Mouse (Mus musculus) midbrain, embryonic 12.5 days (tissue): Measurements from ENCODE around the gene Ctdspl. TPM values are rescaled to one million over a fixed set of nuclear protein-coding genes. Genes with fewer than 3 reads are reported as not detected.

Experiments used
- ATAC-seq: fragments of 200-750 bp; cut with Nextera tagmentation; 2 replicates; pipeline ENCODE4 v1.8.0; 2017; ENCODE audit warnings: low read depth, moderate TSS enrichment, moderate library complexity; ENCODE audit not compliant: low FRiP score
- H3K27ac ChIP-seq: fragments of 300-500 bp; sonication (generic); replicated peaks from 2 replicates; pipeline ENCODE4 v1.5.1; 2016; ENCODE audit warnings: mild to moderate bottlenecking
- H3K27me3 ChIP-seq: fragments of 300-500 bp; sonication (generic); 2 replicates; pipeline ENCODE4 v1.6.1; 2016; ENCODE audit warnings: mild to moderate bottlenecking
- H3K36me3 ChIP-seq: fragments of 300-500 bp; sonication (generic); 2 replicates; pipeline ENCODE4 v1.6.1; 2016
- H3K4me1 ChIP-seq: fragments of 300-500 bp; sonication (generic); 2 replicates; pipeline ENCODE4 v1.6.1; 2016
- H3K4me2 ChIP-seq: fragments of 300-500 bp; sonication (generic); replicated peaks from 2 replicates; pipeline ENCODE4 v1.6.1; 2016; ENCODE audit warnings: mild to moderate bottlenecking, moderate library complexity
- H3K4me3 ChIP-seq: fragments of 300-500 bp; sonication (generic); 2 replicates; pipeline ENCODE4 v1.5.1; 2016; ENCODE audit warnings: mild to moderate bottlenecking
- H3K9ac ChIP-seq: fragments of 300-500 bp; sonication (generic); replicated peaks from 2 replicates; pipeline ENCODE4 v1.6.1; 2016; ENCODE audit warnings: mild to moderate bottlenecking, moderate library complexity
- H3K9me3 ChIP-seq: fragments of 300-500 bp; sonication (generic); 2 replicates; pipeline ENCODE4 v1.6.1; 2016; ENCODE audit warnings: mild to moderate bottlenecking
- WGBS: fragments of 180-500 bp; shearing (Covaris S2); methylation state at CpG from one replicate; pipeline ENCODE4 v1.1.7; 2016; 5-methylcytosine and 5-hydroxymethylcytosine counted together
- polyA plus RNA-seq: library from polyadenylated mRNA; unstranded; fragments of >200 nt; fragmentation: Nextera tagmentation; extraction: Ambion mirVana; gene quantifications from 2 replicates; pipeline ENCODE4 v1.2.1, GENCODE M21; 2016

Gene Ctdspl
- polyA plus RNA-seq, 1 experiment from 2014 or later: 6.3 TPM

DNA sequence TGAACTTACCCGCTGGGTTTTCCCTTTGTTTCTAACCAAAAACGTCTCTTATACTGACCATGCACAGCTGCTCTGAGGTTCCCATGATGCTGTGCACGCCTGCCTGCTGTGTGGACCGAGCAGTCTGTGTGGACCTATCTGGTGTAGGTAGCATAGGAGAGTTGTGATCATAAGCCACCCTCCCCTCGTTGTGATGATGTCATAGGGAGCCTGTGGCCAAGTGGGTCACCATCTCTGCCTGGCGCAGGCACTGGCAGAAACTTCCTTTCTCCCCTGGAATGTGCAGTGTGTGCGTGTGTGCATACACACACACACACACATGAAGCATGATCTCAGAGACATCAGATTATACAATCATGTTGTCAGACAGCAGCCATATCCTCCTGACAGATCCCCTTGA lies 50.3 kb downstream of the Ctdspl start:
- Histone ChIP-seq H3K27ac (no peak overlapping the region), H3K9ac (no peak overlapping the region), H3K9me3 (no peaks in the 10 kb centered on the region), H3K4me1 (peaks cover 45% of the 10 kb centered on the region), H3K4me2 (no peak overlapping the region), H3K27me3 (no peaks in the 10 kb centered on the region), H3K36me3 (no peaks in the 10 kb centered on the region), H3K4me3 (no peak overlapping the region)
- 88% methylated on average over 7 of the region's 7 CpGs for WGBS
- no peak for ATAC-seq

DNA sequence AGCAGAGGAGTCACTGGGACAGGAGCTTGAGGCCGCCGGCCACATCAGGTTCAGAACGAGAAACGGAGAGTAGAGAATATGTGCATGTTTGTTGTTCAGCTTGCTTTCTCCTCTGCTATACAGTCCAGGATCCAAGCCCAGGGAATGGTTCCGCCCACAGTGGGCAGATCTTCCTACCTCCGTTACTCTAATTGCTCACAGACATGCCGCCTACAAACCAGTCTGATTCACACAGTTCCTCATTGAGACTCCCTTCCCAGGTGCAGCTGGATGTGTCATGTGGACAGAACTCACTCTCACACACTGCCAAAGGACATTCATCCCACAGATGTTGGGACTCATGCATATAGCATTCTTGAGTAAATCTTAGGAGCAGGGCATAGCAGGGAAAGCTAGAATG lies 51.2 kb downstream of the Ctdspl start:
- WGBS: 97% methylated on average over 7 of the region's 7 CpGs

DNA sequence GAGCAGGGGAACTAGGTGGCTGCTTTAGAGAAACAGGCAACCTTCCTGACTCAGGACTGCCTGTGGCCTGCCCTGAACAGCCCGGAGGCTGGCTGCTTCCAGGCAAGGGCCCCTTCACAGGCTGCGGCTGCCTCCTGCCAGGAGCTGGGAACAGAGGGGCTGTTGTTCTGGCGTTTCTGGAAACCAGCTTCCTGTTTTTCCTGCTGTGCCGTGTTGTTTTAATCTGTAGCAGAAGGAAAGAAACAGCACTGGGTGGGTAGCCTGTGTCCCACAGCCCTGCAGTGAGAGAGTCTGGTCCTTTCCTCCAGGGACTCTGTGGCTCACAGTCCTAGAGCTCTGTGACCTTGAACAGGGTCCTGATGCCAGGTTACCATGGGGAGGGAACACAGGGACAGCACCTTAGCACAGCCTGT lies 54.2 kb downstream of the Ctdspl start:
- Histone ChIP-seq H3K27ac (peak overlapping the region; percentile 21), H3K9me3 (no peaks in the 10 kb centered on the region), H3K27me3 (no peaks in the 10 kb centered on the region), H3K9ac (0 out of 2 replicates have a peak overlapping the region, but pooled peaks have one; percentile 28), H3K4me2 (no peak overlapping the region), H3K4me3 (no peak overlapping the region), H3K4me1 (peaks cover 28% of the 10 kb centered on the region), H3K36me3 (no peaks in the 10 kb centered on the region)
- WGBS: 12% methylated on average over 4 of the region's 4 CpGs
- peak; percentile 52; the same call in 1 of the 2 replicates for ATAC-seq

More for the DNA sequence above, 51.2 kb downstream of the Ctdspl start:
- no peak overlapping the region for H3K27ac ChIP-seq
- no peak overlapping the region for H3K9ac ChIP-seq
- H3K36me3 ChIP-seq: no peaks in the 10 kb centered on the region
- no peaks in the 10 kb centered on the region for H3K27me3 ChIP-seq
- no peak overlapping the region for H3K4me3 ChIP-seq
- H3K4me2 ChIP-seq: no peak overlapping the region
- no peaks in the 10 kb centered on the region for H3K9me3 ChIP-seq
- peaks cover 45% of the 10 kb centered on the region for H3K4me1 ChIP-seq
- no peak for ATAC-seq

DNA sequence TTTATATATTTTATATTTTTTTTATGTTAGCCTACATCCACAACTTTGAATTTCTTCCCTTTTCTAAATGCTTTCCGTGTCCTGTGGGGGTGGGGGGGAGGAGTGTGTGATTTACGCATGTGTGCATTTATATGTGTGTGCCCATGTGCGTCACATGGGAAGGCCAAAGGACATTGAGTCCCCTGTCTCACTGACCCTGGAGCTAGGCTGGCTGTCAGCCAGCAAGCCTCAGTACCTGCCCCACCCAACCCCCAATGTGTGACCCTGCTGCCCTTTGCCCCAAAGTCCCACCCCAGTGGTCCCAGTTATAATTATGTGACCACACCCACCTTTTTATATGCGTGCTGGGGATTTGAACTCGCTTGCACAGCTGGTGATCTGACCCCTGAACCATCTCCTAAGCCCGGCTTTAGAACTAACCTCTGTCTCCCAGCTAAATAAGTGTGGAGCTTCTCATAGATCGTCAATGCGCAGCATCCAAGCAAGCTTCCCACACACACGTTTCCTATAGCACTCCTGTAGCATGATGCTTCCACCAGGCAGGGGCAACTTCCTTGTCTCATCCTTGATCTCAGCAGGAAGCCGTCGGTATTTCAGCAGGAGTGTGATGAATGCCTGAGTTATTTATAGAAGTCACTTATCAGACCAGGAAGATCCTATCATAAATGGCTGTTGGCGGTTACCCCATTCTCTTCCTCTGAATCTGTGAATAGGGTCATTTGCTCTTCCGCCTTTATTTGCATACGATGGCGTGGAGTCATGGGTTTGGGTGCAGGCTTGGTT lies 58.6 kb downstream of the Ctdspl start:
- Histone ChIP-seq H3K9me3 (no peaks in the 10 kb centered on the region), H3K4me2 (no peak overlapping the region), H3K36me3 (no peaks in the 10 kb centered on the region), H3K27ac (no peak overlapping the region), H3K4me3 (no peak overlapping the region), H3K9ac (no peak overlapping the region), H3K27me3 (no peaks in the 10 kb centered on the region), H3K4me1 (peaks cover 42% of the 10 kb centered on the region)
- no peak for ATAC-seq
- 62% methylated on average over 15 of the region's 15 CpGs for WGBS

DNA sequence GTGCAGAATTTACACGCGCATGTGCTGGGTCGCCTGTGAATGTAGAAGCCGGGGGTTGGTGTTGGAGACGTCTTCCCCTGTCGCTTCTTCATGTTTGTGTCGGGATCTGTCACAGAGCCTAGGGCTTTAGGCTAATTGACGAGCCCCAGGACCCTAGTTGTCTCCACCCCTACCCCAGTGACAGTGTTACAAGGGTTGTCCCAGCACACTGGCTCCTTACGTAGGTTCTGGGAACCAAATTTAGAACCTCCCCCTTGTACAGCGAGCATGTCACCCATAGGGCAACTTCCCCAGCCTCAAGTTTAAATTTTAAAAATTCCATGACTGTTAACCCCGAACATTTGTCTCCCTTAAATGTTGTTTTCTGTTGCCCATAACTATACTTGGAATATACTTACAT lies 60.0 kb downstream of the Ctdspl start:
- WGBS: 88% methylated on average over 11 of the region's 11 CpGs
- ATAC-seq: no peak
- peaks cover 35% of the 10 kb centered on the region for H3K4me1 ChIP-seq
- H3K4me2 ChIP-seq: no peak overlapping the region
- H3K27me3 ChIP-seq: no peaks in the 10 kb centered on the region
- no peaks in the 10 kb centered on the region for H3K36me3 ChIP-seq
- H3K4me3 ChIP-seq: no peak overlapping the region
- H3K27ac ChIP-seq: no peak overlapping the region
- H3K9ac ChIP-seq: no peak overlapping the region
- H3K9me3 ChIP-seq: no peaks in the 10 kb centered on the region

DNA sequence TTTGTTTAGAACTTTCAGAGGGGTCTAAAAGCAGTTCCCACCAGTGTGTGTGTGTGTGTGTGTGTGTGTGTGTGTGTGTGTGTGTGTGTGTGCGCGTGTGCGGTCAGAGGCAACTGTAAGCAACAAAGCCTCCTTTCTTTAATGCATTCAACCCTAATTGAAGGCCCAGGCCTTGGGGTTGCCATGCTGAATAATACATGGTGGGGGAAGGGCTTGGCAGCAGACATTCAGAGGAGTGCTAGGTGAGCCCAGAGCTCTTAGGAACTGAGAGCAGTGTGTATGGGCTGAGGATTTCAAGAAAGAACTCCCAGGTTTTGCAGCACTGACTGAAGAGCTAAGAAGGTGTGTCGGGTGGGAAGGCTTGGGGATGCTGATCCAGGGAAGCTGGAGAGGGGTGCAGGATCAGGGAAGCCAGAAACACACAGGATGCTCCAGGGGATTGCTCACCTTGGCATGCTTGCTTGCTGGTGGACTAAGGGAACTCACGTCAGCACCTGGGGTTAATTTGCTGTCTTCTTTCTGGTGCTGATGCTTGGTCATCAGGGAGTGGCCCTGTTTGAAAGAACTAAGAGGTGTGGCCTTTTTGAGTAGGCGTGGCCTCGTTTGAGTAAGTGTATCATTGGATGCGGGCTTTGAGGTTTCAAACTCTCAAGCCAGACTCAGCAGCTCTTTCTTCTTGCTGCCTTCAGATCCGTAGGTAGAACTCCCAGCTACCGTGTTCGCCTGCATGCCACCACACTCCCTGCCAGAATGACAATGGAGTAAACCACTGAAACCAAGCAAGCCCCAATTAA lies 62.7 kb downstream of the Ctdspl start:
- H3K27me3 ChIP-seq: no peaks in the 10 kb centered on the region
- peaks cover 32% of the 10 kb centered on the region for H3K4me1 ChIP-seq
- ATAC-seq: peak; percentile 83
- peak overlapping the region; percentile 0; the same call in 1 of the 2 replicates for H3K4me2 ChIP-seq
- H3K9me3 ChIP-seq: no peaks in the 10 kb centered on the region
- no peak overlapping the region for H3K4me3 ChIP-seq
- H3K9ac ChIP-seq: no peak overlapping the region
- H3K27ac ChIP-seq: 0 out of 2 replicates have a peak overlapping the region, but pooled peaks have one; percentile 22
- no peaks in the 10 kb centered on the region for H3K36me3 ChIP-seq
- 69% methylated on average over 11 of the region's 11 CpGs for WGBS

DNA sequence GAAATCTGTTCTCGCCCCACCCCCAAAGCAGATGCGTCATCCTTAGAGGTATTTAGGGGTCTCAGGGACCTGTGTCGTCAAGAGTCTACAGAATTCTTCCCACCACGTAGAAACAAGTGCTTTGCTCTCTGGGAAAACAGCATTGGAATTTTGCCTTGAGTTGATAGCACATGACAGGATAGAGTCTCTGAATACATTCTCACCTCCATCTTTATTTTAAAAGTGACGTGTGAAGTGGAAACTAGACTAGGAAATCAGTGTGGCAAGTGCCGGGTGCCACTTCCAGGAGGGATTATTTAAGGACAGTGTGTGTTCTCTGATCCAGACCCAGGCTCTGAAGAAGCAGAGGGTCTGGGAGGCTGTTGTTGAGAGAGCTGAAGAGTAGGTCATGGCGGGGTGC lies 64.2 kb downstream of the Ctdspl start:
- no peak for ATAC-seq
- Histone ChIP-seq H3K4me2 (no peak overlapping the region), H3K9me3 (no peaks in the 10 kb centered on the region), H3K4me1 (peaks cover 32% of the 10 kb centered on the region), H3K27me3 (no peaks in the 10 kb centered on the region), H3K9ac (no peak overlapping the region), H3K27ac (no peak overlapping the region), H3K4me3 (no peak overlapping the region), H3K36me3 (no peaks in the 10 kb centered on the region)
- 88% methylated on average over 7 of the region's 7 CpGs for WGBS

DNA sequence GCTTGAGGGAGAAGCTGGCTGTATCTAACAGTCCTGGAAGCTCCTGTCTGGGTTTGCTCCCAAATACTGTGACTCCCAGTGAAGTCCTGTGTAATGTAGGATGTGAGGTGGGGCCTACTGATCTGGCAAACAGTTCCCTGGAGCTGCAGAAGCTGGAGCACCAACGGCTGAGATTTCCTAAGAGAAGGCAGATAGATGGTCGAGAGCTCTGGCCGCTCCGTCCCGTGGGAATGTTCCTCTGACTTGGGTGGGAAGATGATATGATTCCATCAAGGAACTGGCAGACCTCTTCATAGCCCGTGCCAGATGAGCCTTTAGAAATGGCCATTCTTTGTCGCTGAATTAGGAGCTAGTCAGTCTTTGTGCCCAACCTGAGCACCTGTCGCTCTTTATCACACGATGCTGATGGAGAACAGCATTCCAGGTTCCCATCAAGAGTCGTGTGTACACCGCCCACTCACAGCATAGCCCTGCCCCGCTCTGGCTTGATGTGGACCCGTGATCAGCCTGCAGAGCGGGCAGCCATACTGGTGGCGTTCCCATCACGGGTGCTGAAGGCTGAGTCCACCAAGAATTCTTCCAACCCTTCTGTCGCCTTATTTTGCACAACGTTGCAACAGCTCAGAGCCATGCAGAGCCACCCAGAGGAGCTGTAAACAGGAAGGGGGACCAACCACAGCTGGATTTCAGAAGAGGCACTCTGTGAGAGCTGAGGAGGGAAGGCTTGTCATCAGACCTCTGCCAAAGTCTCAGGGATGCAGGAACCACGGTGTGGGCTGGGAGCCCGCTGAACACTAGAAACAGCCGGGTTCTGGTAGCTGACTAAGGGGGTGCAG lies 65.7 kb downstream of the Ctdspl start:
- no peak for ATAC-seq
- no peaks in the 10 kb centered on the region for H3K27me3 ChIP-seq
- WGBS: 96% methylated on average over 21 of the region's 21 CpGs
- no peak overlapping the region for H3K27ac ChIP-seq
- no peaks in the 10 kb centered on the region for H3K36me3 ChIP-seq
- H3K9me3 ChIP-seq: no peaks in the 10 kb centered on the region
- H3K4me2 ChIP-seq: no peak overlapping the region
- peaks cover 29% of the 10 kb centered on the region for H3K4me1 ChIP-seq
- no peak overlapping the region for H3K4me3 ChIP-seq
- no peak overlapping the region for H3K9ac ChIP-seq

DNA sequence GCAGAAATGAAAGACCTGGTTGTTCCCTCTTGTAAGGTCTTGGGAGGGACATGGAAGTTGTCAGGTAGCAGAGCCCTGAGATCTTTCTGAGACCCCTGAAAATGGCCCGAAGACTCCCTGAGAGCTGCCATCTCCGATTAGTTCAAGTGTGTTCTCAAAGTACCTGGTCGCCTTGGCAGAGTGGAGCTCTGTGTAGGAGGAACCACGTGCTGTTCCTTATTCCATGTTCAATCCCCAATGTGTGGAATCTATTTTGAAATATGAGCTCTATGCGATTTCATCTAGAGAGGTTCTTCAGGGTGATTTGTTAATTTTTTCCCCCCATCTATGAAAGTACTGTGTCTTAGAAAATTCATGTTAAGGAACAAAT lies 66.3 kb downstream of the Ctdspl start:
- no peak for ATAC-seq
- 90% methylated on average over 5 of the region's 5 CpGs for WGBS
- H3K27me3 ChIP-seq: no peaks in the 10 kb centered on the region
- H3K27ac ChIP-seq: no peak overlapping the region
- H3K36me3 ChIP-seq: no peaks in the 10 kb centered on the region
- no peaks in the 10 kb centered on the region for H3K9me3 ChIP-seq
- H3K9ac ChIP-seq: no peak overlapping the region
- peaks cover 27% of the 10 kb centered on the region for H3K4me1 ChIP-seq
- no peak overlapping the region for H3K4me3 ChIP-seq
- no peak overlapping the region for H3K4me2 ChIP-seq

DNA sequence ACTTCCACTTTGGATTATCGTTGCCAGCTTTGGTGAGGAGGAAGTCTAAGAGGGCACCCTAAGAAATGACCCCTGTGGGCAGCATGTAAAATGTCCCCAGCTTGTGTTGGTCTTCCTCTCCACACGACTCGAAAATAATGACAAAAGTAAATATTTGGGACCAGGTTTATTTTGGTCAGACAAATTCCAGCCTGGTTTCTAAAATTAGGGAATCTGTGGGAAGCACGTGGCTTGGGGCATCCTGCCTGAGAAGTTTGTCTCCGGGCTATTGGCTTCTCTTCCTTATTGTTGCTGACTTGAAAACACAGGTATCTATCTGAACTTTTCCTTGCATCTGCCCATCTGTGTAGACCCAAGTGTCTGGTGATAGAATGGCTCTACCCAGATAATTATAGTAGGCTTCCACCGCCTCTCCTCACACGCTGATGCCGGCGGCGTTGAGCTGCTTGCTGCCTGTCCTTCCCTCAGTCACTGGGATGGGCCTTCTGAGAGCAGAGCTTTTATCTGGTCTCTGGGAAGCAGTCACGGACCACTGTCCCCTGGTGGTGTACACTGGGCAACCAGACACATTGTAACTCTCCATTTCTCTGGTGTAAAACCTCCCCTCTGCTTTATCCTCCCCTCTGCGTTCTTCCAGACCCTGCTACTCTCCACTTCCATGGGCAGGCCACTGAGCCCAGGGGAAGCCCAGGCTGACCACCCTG lies 68.4 kb downstream of the Ctdspl start:
- Histone ChIP-seq H3K27me3 (no peaks in the 10 kb centered on the region), H3K4me1 (peaks cover 7% of the 10 kb centered on the region; the same call in 1 of the 2 replicates), H3K9me3 (no peaks in the 10 kb centered on the region), H3K9ac (no peak overlapping the region), H3K27ac (no peak overlapping the region), H3K4me2 (no peak overlapping the region), H3K36me3 (no peaks in the 10 kb centered on the region), H3K4me3 (no peak overlapping the region)
- WGBS: 82% methylated on average over 12 of the region's 12 CpGs
- ATAC-seq: no peak

DNA sequence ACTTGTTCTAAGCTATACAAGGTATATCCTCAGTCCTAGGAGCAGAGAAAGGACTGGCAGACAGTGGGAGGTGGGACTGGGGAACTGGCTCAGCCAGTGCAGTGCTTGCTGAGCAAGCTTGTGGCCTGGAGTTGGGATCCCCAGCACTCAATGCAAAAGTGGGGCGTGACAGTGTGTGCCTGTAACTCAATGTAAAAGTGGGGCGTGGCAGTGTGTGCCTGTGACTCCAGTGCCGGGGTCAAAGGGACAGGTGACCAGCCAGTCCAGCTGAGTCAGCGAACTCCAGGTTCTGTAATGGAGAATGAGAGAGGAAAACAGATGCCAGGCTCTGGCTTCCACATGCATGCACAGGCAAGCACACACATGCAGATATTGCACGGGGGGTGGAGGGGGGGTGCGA lies 69.3 kb downstream of the Ctdspl start:
- Histone ChIP-seq H3K9me3 (no peaks in the 10 kb centered on the region), H3K4me3 (no peak overlapping the region), H3K36me3 (no peaks in the 10 kb centered on the region), H3K4me2 (no peak overlapping the region), H3K27me3 (no peaks in the 10 kb centered on the region), H3K9ac (no peak overlapping the region), H3K4me1 (peaks cover 5% of the 10 kb centered on the region; the same call in 1 of the 2 replicates), H3K27ac (no peak overlapping the region)
- WGBS: 86% methylated on average over 6 of the region's 6 CpGs
- ATAC-seq: no peak
